Mouse (Mus musculus) heart, adult 11 months (tissue): Measurements from ENCODE around the gene Nr4a3.

Experiments
- DNase-seq: peaks from one replicate; pipeline ENCODE4 v3.0.0; 2022

The Nr4a3 gene

DNA sequence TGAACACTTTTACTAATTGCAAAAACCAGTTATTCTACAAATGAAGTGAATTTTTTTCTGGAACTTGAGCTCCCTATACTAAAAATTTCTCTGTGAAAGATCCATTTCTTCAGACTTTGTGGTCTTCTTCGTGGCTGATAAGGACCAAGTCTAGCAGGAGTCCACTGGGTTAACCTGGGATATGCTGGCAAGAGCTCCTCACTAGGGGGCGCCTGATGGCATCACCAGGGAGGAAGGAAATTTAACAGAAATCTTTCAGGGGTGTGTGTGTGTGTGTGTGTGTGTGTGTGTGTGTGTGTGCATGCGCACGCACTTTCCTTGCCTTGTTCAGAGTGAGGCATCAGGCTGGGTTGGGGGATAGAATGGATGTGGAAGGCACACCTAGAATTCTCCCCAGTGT lies 71.2 kb downstream of the Nr4a3 start:
- peak; percentile 76 for DNase-seq

DNA sequence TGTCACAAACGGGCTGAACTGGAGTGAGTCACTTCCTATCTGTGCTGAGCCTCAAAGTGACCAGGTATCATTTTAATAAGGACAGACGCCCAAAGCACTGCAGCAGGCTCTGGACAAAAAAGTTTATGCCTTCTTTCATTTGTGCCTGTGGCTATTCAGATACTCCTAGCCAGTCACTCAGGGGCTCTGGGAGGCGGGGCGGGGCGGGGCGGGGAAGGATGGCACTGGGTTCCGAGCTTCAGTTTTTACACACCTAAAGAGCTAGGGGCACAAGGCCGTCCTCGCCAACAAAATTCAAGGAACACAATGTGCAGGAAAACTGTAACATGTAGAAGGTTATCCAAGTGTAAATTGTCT lies 79.4 kb downstream of the Nr4a3 start:
- DNase-seq, result no peak

- DNase-seq, result peak; percentile 99
Observed at GRCm38 (mm10) chr4:48124773-48125469, 80.0 kb downstream of the Nr4a3 start, which contains the start of gene Stx17. Stx17 (plus strand) TSS chr4:48124915.

- DNase-seq, result no peak
Observed at GRCm38 (mm10) chr4:48130314-48130713, 85.4 kb downstream of the Nr4a3 start.

DNA sequence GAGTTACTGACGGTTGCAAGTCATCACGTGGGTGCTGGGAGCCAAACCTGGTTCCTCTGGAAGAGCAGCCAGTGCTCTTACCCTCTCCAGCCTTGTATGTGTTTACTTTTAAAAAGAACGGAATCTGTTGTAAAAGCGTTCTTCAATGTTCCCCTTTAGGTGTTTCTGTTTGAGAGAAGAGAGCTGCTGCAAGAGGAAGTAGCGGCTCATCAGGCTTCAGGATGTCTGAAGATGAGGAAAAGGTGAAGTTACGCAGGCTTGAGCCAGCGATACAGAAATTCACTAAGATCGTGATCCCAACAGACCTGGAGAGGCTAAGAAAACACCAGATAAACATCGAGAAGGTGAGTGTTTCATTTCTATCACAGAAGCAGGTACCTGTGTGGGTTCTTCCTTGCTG lies 86.7 kb downstream of the Nr4a3 start:
- DNase-seq, result no peak

DNA sequence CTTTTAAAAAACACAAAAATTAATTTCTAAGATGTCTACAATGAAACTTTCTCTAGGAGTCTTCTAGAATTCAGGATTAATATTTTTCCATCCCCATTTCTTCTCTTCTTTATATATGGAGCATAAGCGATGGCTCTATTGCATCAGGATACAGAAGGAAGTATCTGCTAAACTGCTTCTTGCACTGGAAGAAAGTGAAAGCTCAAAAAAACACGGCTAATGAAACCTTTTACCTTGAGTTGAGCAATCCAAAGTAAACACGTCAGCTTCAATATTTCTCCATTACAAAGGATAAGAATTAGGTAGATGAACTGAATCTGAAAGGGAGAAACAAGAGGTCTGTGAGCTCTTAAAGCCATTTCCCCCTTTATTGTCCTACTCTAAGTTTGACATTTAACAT lies 87.8 kb downstream of the Nr4a3 start:
- no peak for DNase-seq
